In the genomic region with DNA sequence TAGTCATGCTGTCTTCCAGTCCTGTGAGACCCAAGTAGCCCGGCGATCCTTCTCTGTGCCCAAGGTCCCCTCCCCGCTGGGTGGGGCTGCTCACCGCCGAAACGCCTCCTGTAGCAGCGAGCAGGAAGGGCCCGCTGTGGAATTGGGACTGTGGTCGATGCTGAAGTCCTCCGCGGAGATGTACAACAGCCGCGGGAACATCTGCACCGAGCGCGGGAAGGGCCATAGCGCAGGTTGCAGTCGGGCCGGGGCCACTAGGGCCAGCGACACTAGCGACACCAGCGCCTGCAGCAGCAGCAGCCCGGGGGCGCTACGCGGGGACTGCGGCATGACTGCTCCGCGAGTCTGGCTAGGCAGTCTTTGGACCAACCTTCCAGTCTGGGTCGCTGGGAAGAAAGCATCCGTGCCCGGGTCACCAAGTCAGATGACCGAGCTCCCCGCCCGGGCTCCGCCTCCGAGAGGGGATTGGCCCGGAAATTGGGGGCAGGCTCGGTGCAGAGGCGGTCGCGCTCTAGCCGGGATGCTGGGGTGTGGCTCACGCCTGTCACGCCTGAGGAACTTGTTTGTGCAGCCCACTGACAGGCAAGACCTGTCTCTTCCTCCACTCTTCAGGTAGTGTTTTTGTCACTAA, we compare ENCODE assay signal across 8 mouse cellular contexts. TPM values are rescaled to one million over a fixed set of nuclear protein-coding genes. Genes with fewer than 3 reads are reported as not detected.
DNase-seq lines count a peak whose midpoint lies in the region; ATAC-seq and TF ChIP-seq lines count a peak whose summit lies in the region.

Gene Hexb (minus strand): TSS at position 426 of the 631 bp plus-strand sequence.

- H3K9ac ChIP-seq in embryonic facial prominence, embryonic 11.5 days (replicated peaks; ENCODE audit: low read length) = peak within 1 kb of the TSS; percentile 71
- peak within 1 kb of the TSS; percentile 72 for H3K9ac ChIP-seq in limb, embryonic 11.5 days (ENCODE audit: low read length)
- peak within 1 kb of the TSS; percentile 69 for H3K9ac ChIP-seq in midbrain, embryonic 13.5 days (replicated peaks)

- TF ChIP-seq CTCF in small intestine, adult 2 months (IDR thresholded peaks at IDR 0.05; ENCODE audit: extremely low read depth, insufficient read length, insufficient replicate concordance, low read depth, low read length) = no peak

- no peaks in the 10 kb centered on the region for H3K27me3 ChIP-seq in embryonic facial prominence, embryonic 11.5 days (ENCODE audit: control insufficient read depth, insufficient read depth, low read length)
- no peaks in the 10 kb centered on the region for H3K27me3 ChIP-seq in limb, embryonic 11.5 days (ENCODE audit: control insufficient read depth, insufficient read depth, low read length)
- no peaks in the 10 kb centered on the region for H3K27me3 ChIP-seq in midbrain, embryonic 13.5 days
- no peaks in the 10 kb centered on the region for H3K27me3 ChIP-seq in small intestine, adult 2 months (ENCODE audit: control insufficient read depth, insufficient read depth, low read length)

- no peak within 1 kb of the TSS for H3K27ac ChIP-seq in embryonic facial prominence, embryonic 11.5 days (replicated peaks; ENCODE audit: low read depth, low read length)
- peak within 1 kb of the TSS; percentile 52; the same call in 1 of the 2 replicates for H3K27ac ChIP-seq in limb, embryonic 11.5 days (replicated peaks; ENCODE audit: low read depth, low read length)
- H3K27ac ChIP-seq in midbrain, embryonic 13.5 days = 0 out of 2 replicates have a peak within 1 kb of the TSS, but pooled peaks have one; percentile 48
- peak within 1 kb of the TSS; percentile 76 for H3K27ac ChIP-seq in small intestine, adult 2 months (ENCODE audit: insufficient read depth, low read depth, low read length)

- under 1% methylated on average over 45 of the region's 45 CpGs for WGBS in embryonic facial prominence, embryonic 11.5 days
- WGBS in limb, embryonic 11.5 days = under 1% methylated on average over 45 of the region's 45 CpGs
- WGBS in midbrain, embryonic 13.5 days = under 1% methylated on average over 45 of the region's 45 CpGs
- WGBS in small intestine, adult 2 months = under 1% methylated on average over 45 of the region's 45 CpGs

- DNase-seq in 3134 (ENCODE audit: extremely low read depth, insufficient read length, low spot score) = peak; percentile 83
- peak; percentile 96 for DNase-seq in adrenal gland, postnatal 14 days
- peak; percentile 87 for DNase-seq in embryonic facial prominence, embryonic 11.5 days (ENCODE audit: low spot score)
- DNase-seq in kidney, adult 11 months = peak; percentile 96
- peak; percentile 90 for DNase-seq in limb, embryonic 11.5 days (ENCODE audit: low spot score)

- H3K4me2 ChIP-seq in embryonic facial prominence, embryonic 11.5 days (ENCODE audit: low read depth, low read length) = peak within 1 kb of the TSS; percentile 81
- peak within 1 kb of the TSS; percentile 82 for H3K4me2 ChIP-seq in limb, embryonic 11.5 days (ENCODE audit: low read depth, severe bottlenecking)
- H3K4me2 ChIP-seq in midbrain, embryonic 13.5 days (replicated peaks) = peak within 1 kb of the TSS; percentile 88

- no peaks in the 10 kb centered on the region for H3K36me3 ChIP-seq in embryonic facial prominence, embryonic 11.5 days (replicated peaks; ENCODE audit: control insufficient read depth, insufficient read depth, low read depth, low read length)
- H3K36me3 ChIP-seq in limb, embryonic 11.5 days (ENCODE audit: control insufficient read depth, insufficient read depth, low read length) = no peaks in the 10 kb centered on the region
- no peaks in the 10 kb centered on the region for H3K36me3 ChIP-seq in midbrain, embryonic 13.5 days
- H3K36me3 ChIP-seq in small intestine, adult 2 months (ENCODE audit: control insufficient read depth, insufficient read depth, low read length) = peaks cover 6% of the 10 kb centered on the region

- peak; percentile 61 for TF ChIP-seq POLR2A in small intestine, adult 2 months (IDR thresholded peaks at IDR 0.05; ENCODE audit: low read depth, low read length)

- H3K4me3 ChIP-seq in embryonic facial prominence, embryonic 11.5 days (ENCODE audit: low read depth, low read length) = peak within 1 kb of the TSS; percentile 49
- peak within 1 kb of the TSS; percentile 71 for H3K4me3 ChIP-seq in limb, embryonic 11.5 days (ENCODE audit: low read depth, low read length)
- peak within 1 kb of the TSS; percentile 64 for H3K4me3 ChIP-seq in midbrain, embryonic 13.5 days (replicated peaks)
- H3K4me3 ChIP-seq in small intestine, adult 2 months (ENCODE audit: low read depth, low read length) = peak within 1 kb of the TSS; percentile 74

- no peaks in the 10 kb centered on the region for H3K9me3 ChIP-seq in embryonic facial prominence, embryonic 11.5 days (replicated peaks; ENCODE audit: control insufficient read depth, low read length)
- no peaks in the 10 kb centered on the region for H3K9me3 ChIP-seq in limb, embryonic 11.5 days (ENCODE audit: control insufficient read depth, low read length)
- no peaks in the 10 kb centered on the region for H3K9me3 ChIP-seq in midbrain, embryonic 13.5 days

- H3K4me1 ChIP-seq in embryonic facial prominence, embryonic 11.5 days (ENCODE audit: control insufficient read depth, insufficient read depth, low read length) = no peaks in the 10 kb centered on the region
- H3K4me1 ChIP-seq in limb, embryonic 11.5 days (ENCODE audit: control insufficient read depth, insufficient read depth, low read length) = no peaks in the 10 kb centered on the region
- H3K4me1 ChIP-seq in midbrain, embryonic 13.5 days (replicated peaks) = peaks cover 10% of the 10 kb centered on the region
- peaks cover 8% of the 10 kb centered on the region for H3K4me1 ChIP-seq in small intestine, adult 2 months (ENCODE audit: control insufficient read depth, insufficient read depth, insufficient read length, low read length)

- peak; percentile 79 for ATAC-seq in embryonic facial prominence, embryonic 11.5 days (replicated peaks; ENCODE audit: insufficient number of reproducible peaks, low FRiP score, low TSS enrichment, low read depth)
- peak; percentile 95 for ATAC-seq in granulocyte monocyte progenitor cell, adult 5-6 weeks (replicated peaks; ENCODE audit: poor library complexity, severe bottlenecking)
- peak; percentile 86 for ATAC-seq in limb, embryonic 11.5 days (ENCODE audit: insufficient number of reproducible peaks, low FRiP score, low TSS enrichment, low read depth)
- ATAC-seq in midbrain, embryonic 13.5 days = peak; percentile 89

RNA-seq across cellular contexts. Expression of gene Hexb, which starts in this region (rescaled TPM):
- 24.6 and 25.6 TPM in 2 replicates for total RNA-seq in adrenal gland, postnatal 14 days (2021)
- polyA plus RNA-seq in embryonic facial prominence, embryonic 11.5 days (2014; fragmentation: Nextera tagmentation; extraction: Ambion mirVana) = 25.9 and 28.3 TPM in 2 replicates
- total RNA-seq in granulocyte monocyte progenitor cell, adult 5-6 weeks (2014; fragmentation: Nextera tagmentation) = 27.7 and 33.3 TPM in 2 replicates
- total RNA-seq in granulocyte monocyte progenitor cell, adult 5-6 weeks (2017) = 31.8 and 32.1 TPM in 2 replicates
- polyA plus RNA-seq in limb, embryonic 11.5 days (2014; fragmentation: Nextera tagmentation; extraction: Ambion mirVana) = 20.8 and 22.2 TPM in 2 replicates
- 26.1 and 26.4 TPM in 2 replicates for polyA plus RNA-seq in midbrain, embryonic 13.5 days (2015; fragmentation: Nextera tagmentation; extraction: Ambion mirVana)
- 82.6 and 294 TPM in 2 replicates for polyA plus RNA-seq in small intestine, adult 2 months (2012; rRNA removed)
